Mouse (Mus musculus) CD4-positive, CD25-positive, alpha-beta regulatory T cell, adult 9 weeks (primary cell): Measurements from ENCODE around the gene Prrc2b. TPM values are rescaled to one million over a fixed set of nuclear protein-coding genes. Genes with fewer than 3 reads are reported as not detected.

Experiments
- polyA plus RNA-seq: library from polyadenylated mRNA; unstranded; fragments of 100-300 nt; shearing (Covaris generic); gene quantifications from one replicate; pipeline ENCODE4 v1.2.1, GENCODE M21; 2017

The Prrc2b gene
- polyA plus RNA-seq: 12.7 TPM

DNA sequence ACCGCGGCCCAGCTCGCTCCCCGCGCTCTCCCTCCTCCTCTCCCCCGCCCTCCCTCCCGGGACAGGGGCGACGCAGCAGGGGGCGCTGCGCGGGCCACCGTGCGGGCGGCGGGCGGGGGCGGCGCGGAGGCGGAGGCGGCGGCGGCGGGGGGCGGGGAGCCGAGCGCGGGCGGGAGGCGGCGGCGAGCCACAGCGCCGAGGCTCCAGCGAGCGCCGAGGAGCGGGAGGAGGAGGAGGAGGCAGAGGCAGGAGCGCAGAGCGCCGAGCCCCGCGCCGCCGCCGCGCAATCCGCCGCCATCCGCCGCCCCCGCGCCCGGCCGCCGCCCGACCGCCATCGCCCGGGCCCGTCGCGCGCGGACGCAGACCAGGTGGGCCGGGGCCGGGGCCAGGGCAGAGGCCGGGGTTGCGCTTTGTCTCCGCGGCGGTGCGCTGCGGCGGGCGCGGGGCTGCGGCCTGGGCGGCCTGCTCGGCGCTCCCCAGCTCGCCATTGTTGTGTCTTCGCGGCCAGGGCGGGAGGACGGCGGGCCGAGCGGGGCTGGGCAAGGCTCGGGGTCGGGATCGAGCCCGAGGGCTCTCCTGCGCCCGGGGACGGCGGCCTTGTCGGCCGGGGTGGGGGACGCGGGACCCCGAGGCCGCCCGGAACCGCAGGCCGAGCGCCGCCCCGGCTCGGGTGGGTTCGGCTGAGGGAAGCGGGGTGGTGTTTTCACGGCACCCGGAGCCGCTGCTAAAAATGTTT is at the start of gene Prrc2b:
Gene Prrc2b (plus strand): TSS at position 159 of the 736 bp plus-strand sequence.

DNA sequence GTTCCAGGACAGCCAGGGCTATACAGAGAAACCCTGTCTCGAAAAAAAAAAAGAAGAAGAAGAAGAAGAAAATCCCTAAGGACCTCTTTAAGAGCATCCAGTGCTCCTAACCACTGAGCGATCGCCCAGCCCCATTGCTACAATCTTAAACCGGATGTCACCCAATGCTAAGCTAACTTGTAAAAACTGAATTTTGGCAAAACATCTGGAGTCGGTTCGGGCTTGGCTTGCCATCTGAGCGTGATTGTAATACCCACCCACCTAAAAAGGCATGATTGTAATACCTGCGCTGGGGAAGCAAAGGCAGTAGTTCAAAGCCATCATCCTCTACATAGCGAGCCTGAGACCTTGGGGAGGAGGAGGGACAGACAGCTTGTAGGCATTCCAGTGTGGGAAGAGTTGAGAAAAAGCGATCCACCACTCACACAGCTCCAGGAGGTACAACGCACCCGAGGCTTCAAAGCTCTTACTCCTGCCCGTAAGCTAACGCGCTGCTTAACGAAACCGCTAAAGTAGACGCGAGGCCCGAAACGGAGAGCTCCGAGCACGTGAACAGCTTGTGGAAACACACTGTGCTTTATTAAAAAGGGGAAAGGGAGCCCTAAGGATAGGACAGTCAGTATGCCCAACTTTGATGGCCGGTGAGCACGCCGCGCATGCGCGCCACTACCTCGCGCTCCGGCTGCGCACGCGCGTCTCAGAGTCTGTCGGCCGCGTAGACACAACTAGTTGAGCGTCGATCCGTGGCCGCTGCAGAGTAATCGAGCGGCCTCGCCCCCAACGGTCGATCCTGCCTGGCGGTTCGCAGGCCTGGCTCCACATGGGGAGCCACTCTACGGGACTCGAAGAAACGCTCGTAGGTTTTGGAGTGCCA is 85.2 kb downstream of the Prrc2b start, which contains the start of gene Pomt1:
Gene Pomt1 (plus strand): TSS at position 705 of the 874 bp plus-strand sequence.

DNA sequence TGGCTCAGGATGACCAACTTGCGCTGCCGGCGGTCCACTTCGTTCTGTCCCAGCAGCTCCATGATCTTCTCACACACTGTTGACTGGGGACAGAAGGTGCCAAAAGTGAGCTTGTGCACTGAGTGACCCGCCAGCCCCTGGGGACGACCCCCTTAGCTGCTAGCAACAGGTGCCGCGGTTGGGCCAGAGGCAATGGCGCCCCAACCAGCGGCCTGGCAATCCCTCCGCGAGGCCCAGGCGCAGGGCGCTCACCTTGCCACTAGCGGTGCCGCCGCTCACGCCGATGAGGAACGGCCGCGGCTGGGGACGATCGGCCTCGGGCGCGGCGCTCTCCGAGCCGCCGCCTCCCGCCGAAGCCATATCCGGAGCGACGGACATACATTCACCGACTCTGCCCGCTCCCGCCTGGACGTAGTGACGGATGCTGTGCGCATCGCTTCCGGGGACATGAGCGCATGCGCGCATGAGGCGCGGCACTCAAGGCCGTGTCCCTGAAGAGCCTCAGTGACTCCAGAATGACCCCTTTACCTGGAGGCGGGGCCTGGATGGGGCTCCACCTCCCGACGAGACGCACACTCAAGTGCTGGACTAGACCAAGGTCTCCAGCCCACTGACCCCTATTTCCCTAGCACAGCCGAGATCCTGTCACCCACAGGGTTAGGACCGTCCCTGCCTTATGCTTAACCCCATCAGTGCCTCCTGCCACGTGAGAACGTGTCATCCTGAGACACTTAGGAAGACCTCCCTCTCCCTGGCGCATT is 109.0 kb downstream of the Prrc2b start, which contains the start of gene Uck1:
Gene Uck1 (minus strand): TSS at position 503 of the 761 bp plus-strand sequence.

Other genes with a start within 250 kb of the Prrc2b start
- gene Aif1l, start 200.9 kb upstream of the Prrc2b start, polyA plus RNA-seq: not detected
- gene Nup214, start 176.6 kb upstream of the Prrc2b start, polyA plus RNA-seq: 123 TPM
- 28.8 TPM for gene Fam78a, start 66.2 kb upstream of the Prrc2b start, polyA plus RNA-seq
- not detected for gene Plpp7, start 55.6 kb upstream of the Prrc2b start, polyA plus RNA-seq
- 10.4 TPM for gene Pomt1, start 85.5 kb downstream of the Prrc2b start, polyA plus RNA-seq
- gene Uck1, start 109.1 kb downstream of the Prrc2b start, polyA plus RNA-seq: 70.0 TPM
- gene Golga2, start 136.3 kb downstream of the Prrc2b start, polyA plus RNA-seq: 47.4 TPM
- gene Swi5, start 137.0 kb downstream of the Prrc2b start, polyA plus RNA-seq: 302 TPM
- 160 TPM for gene Ciz1, start 201.2 kb downstream of the Prrc2b start, polyA plus RNA-seq
- gene Dnm1, start 202.3 kb downstream of the Prrc2b start, polyA plus RNA-seq: not detected
- gene 1110008P14Rik, start 230.9 kb downstream of the Prrc2b start, polyA plus RNA-seq: 88.4 TPM
- gene Lcn2, start 237.2 kb downstream of the Prrc2b start, polyA plus RNA-seq: not detected
- 2.1 TPM for gene Ptges2, start 244.8 kb downstream of the Prrc2b start, polyA plus RNA-seq